Mouse (Mus musculus) left cerebral cortex, postnatal 4 days (tissue): ENCODE data around the gene Ralgapa2. TPM values are rescaled to one million over a fixed set of nuclear protein-coding genes. Genes with fewer than 3 reads are reported as not detected.

Experiments used
- DNase-seq: peaks from one replicate; pipeline ENCODE4 v3.0.0-alpha.2; 2022
- intact Hi-C: fragments of 180-260 bp; cut with DNase I; formaldehyde crosslinking; loops from one replicate; pipeline ENCODE4 v1.15.1; 2025
- total RNA-seq, 2 experiments: library from RNA; stranded (reverse); gene quantifications; 2 replicates each; pipeline ENCODE4 v1.2.3; 2021

Gene Ralgapa2
- total RNA-seq, 2 experiments from 2014 or later, result 42.1 to 42.5 TPM

- intact Hi-C loops, result loop anchor here (10.0 kb wide), 2 partner anchors 76 to 156 kb away; no protein-coding TSS in a partner anchor
These were observed 283.7 kb downstream of the Ralgapa2 start for GRCm38 (mm10) chr2:146228435-146228834.

GRCm38 (mm10) chr2:146227646-146228045 lies 284.5 kb downstream of the Ralgapa2 start:
- DNase-seq, result peak; percentile 61
- intact Hi-C loops, result loop anchor here (10.0 kb wide), 2 partner anchors 77 to 157 kb away; no protein-coding TSS in a partner anchor

More at GRCm38 (mm10) chr2:146228435-146228834, 283.7 kb downstream of the Ralgapa2 start:
- DNase-seq, result peak; percentile 41

- intact Hi-C loops, result loop anchor here (10.0 kb wide), 2 partner anchors 78 to 158 kb away; no protein-coding TSS in a partner anchor
- peak; percentile 50 for DNase-seq
These were observed 285.7 kb downstream of the Ralgapa2 start for GRCm38 (mm10) chr2:146226484-146226883.

GRCm38 (mm10) chr2:146225818-146226217 lies 286.3 kb downstream of the Ralgapa2 start:
- DNase-seq, result no peak
- intact Hi-C loops, result loop anchor here (10.0 kb wide), 2 partner anchors 79 to 159 kb away; no protein-coding TSS in a partner anchor

GRCm38 (mm10) chr2:146224141-146224540 lies 288.0 kb downstream of the Ralgapa2 start:
- DNase-seq, result no peak
- intact Hi-C loops, result loop anchor here (5.0 to 10.0 kb wide), 3 partner anchors 81 to 267 kb away; no protein-coding TSS in a partner anchor

- intact Hi-C loops, result loop anchor here (5.0 to 10.0 kb wide), 3 partner anchors 81 to 266 kb away; no protein-coding TSS in a partner anchor
These were observed 288.8 kb downstream of the Ralgapa2 start for GRCm38 (mm10) chr2:146223176-146223905.

GRCm38 (mm10) chr2:146222279-146223175 lies 289.6 kb downstream of the Ralgapa2 start:
- intact Hi-C loops, result loop anchor here (5.0 to 10.0 kb wide), 3 partner anchors 82 to 265 kb away; no protein-coding TSS in a partner anchor
- peak; percentile 48 for DNase-seq

More at GRCm38 (mm10) chr2:146223176-146223905, 288.8 kb downstream of the Ralgapa2 start:
- DNase-seq, result peak; percentile 69

- intact Hi-C loops, result loop anchor here (5.0 to 10.0 kb wide), 3 partner anchors 83 to 265 kb away; no protein-coding TSS in a partner anchor
- peak; percentile 97 for DNase-seq
These were observed 290.2 kb downstream of the Ralgapa2 start for GRCm38 (mm10) chr2:146221929-146222278.

GRCm38 (mm10) chr2:146221076-146221928 lies 290.8 kb downstream of the Ralgapa2 start, which contains the start of gene Insm1:
Gene Insm1, plus strand, starts transcription at chr2:146221921.
- intact Hi-C loops, result loop anchor here (5.0 to 10.0 kb wide), 3 partner anchors 83 to 264 kb away; no protein-coding TSS in a partner anchor

GRCm38 (mm10) chr2:146220591-146221075 lies 291.5 kb downstream of the Ralgapa2 start:
- intact Hi-C loops, result loop anchor here (5.0 to 10.0 kb wide), 3 partner anchors 84 to 263 kb away; no protein-coding TSS in a partner anchor
- peak; percentile 86 for DNase-seq

More at GRCm38 (mm10) chr2:146221076-146221928, 290.8 kb downstream of the Ralgapa2 start, which contains the start of gene Insm1:
- peak; percentile 94 for DNase-seq

- intact Hi-C loops, result loop anchor here (5.0 to 10.0 kb wide), 3 partner anchors 85 to 262 kb away; no protein-coding TSS in a partner anchor
- peak; percentile 29 for DNase-seq
These were observed 292.4 kb downstream of the Ralgapa2 start for GRCm38 (mm10) chr2:146219791-146220190.

- intact Hi-C loops, result no loop called here
These were observed 293.1 kb downstream of the Ralgapa2 start for GRCm38 (mm10) chr2:146218881-146219535.

GRCm38 (mm10) chr2:146218161-146218691 lies 293.9 kb downstream of the Ralgapa2 start:
- peak; percentile 50 for DNase-seq
- intact Hi-C loops, result no loop called here

More at GRCm38 (mm10) chr2:146218881-146219535, 293.1 kb downstream of the Ralgapa2 start:
- peak; percentile 32 for DNase-seq

GRCm38 (mm10) chr2:146217227-146217980 lies 294.7 kb downstream of the Ralgapa2 start:
- peak; percentile 42 for DNase-seq
- intact Hi-C loops, result no loop called here

GRCm38 (mm10) chr2:146216111-146217064 lies 295.8 kb downstream of the Ralgapa2 start:
- DNase-seq, result no peak
- intact Hi-C loops, result no loop called here

GRCm38 (mm10) chr2:146214715-146215114 lies 297.4 kb downstream of the Ralgapa2 start:
- peak; percentile 73 for DNase-seq
- intact Hi-C loops, result no loop called here
